Mouse (Mus musculus) forebrain, postnatal 0 days (tissue): ENCODE measurements around the gene Vps8. TPM values are rescaled to one million over a fixed set of nuclear protein-coding genes. Genes with fewer than 3 reads are reported as not detected.

ENCODE experiments used
- ATAC-seq: fragments of 200-750 bp; cut with Nextera tagmentation; 2 replicates; pipeline ENCODE4 v1.8.0; 2017; ENCODE audit warnings: mild to moderate bottlenecking, moderate library complexity
- DNase-seq: peaks from one replicate; pipeline ENCODE4 v3.0.0-alpha.2; 2015
- H3K27ac ChIP-seq: fragments of 300-500 bp; sonication (generic); 2 replicates; pipeline ENCODE4 v1.5.1; 2014; ENCODE audit warnings: low read depth, mild to moderate bottlenecking, antibody characterized with exemption, low read length, moderate library complexity, mixed read lengths
- H3K27me3 ChIP-seq: fragments of 300-500 bp; sonication (generic); 2 replicates; pipeline ENCODE4 v1.6.1; 2014; ENCODE audit warnings: mild to moderate bottlenecking, low read length, mixed read lengths; ENCODE audit not compliant: insufficient read depth
- H3K36me3 ChIP-seq: fragments of 300-500 bp; sonication (generic); 2 replicates; pipeline ENCODE4 v1.6.1; 2014; ENCODE audit warnings: mild to moderate bottlenecking, moderate library complexity; ENCODE audit not compliant: insufficient read depth
- H3K4me1 ChIP-seq: fragments of 300-500 bp; sonication (generic); 2 replicates; pipeline ENCODE4 v1.6.1; 2014; ENCODE audit warnings: antibody characterized with exemption; ENCODE audit not compliant: insufficient read depth
- H3K4me2 ChIP-seq: fragments of 300-500 bp; sonication (generic); 2 replicates; pipeline ENCODE4 v1.6.1; 2014; ENCODE audit warnings: low read depth, mild to moderate bottlenecking, moderate library complexity
- H3K4me3 ChIP-seq: fragments of 300-500 bp; sonication (generic); 2 replicates; pipeline ENCODE4 v1.5.1; 2014; ENCODE audit warnings: low read depth, low read length, mixed read lengths
- H3K9ac ChIP-seq: fragments of 300-500 bp; sonication (generic); 2 replicates; pipeline ENCODE4 v1.6.1; 2014; ENCODE audit warnings: mild to moderate bottlenecking
- H3K9me3 ChIP-seq: fragments of 300-500 bp; sonication (generic); 2 replicates; pipeline ENCODE4 v1.6.1; 2016; ENCODE audit warnings: low read length
- CTCF ChIP-seq: sonication (generic); IDR thresholded peaks from 2 replicates; pipeline ENCODE4 v1.5.1; 2016; ENCODE audit warnings: antibody characterized with exemption, control low read depth, low read depth
- WGBS: fragments of 180-500 bp; shearing (Covaris S2); extraction: QIAGEN DNeasy Blood & Tissue Kit; methylation state at CpG from one replicate; pipeline ENCODE4 v1.1.7; 2014; 5-methylcytosine and 5-hydroxymethylcytosine counted together
- polyA plus RNA-seq: library from polyadenylated mRNA; unstranded; fragments of >200 nt; fragmentation: Nextera tagmentation; extraction: Ambion mirVana; gene quantifications from 2 replicates; pipeline ENCODE4 v1.2.1, GENCODE M21; 2015
- total RNA-seq: library from RNA; depleted of rRNA; stranded (reverse); fragments of >200 nt; gene quantifications from 2 replicates; pipeline ENCODE4 v1.2.3, GENCODE M21; 2014

Vps8 gene
- total and polyA plus RNA-seq, 2 experiments from 2014 or later, result 24.2 to 35.9 TPM

- TF ChIP-seq CTCF, result no peak
- no peak for DNase-seq
- H3K4me1 ChIP-seq, result 0 out of 2 replicates have a peak, but pooled peaks cover 4% of the 10 kb centered on the region
- H3K9me3 ChIP-seq, result no peaks in the 10 kb centered on the region
- no peak overlapping the region for H3K4me3 ChIP-seq
- H3K9ac ChIP-seq, result no peak overlapping the region
- no peak overlapping the region for H3K4me2 ChIP-seq
- H3K36me3 ChIP-seq, result no peaks in the 10 kb centered on the region
- peak; percentile 51 for ATAC-seq
- 34% methylated on average over 4 of the region's 4 CpGs for WGBS
- H3K27ac ChIP-seq, result 0 out of 2 replicates have a peak overlapping the region, but pooled peaks have one; percentile 15
- H3K27me3 ChIP-seq, result no peaks in the 10 kb centered on the region
Measured at GRCm38 (mm10) chr16:21377605-21377968, 45.3 kb upstream of the Vps8 start.

- TF ChIP-seq CTCF, result no peak
- no peak for ATAC-seq
- H3K4me1 ChIP-seq, result 0 out of 2 replicates have a peak, but pooled peaks cover 4% of the 10 kb centered on the region
Measured at GRCm38 (mm10) chr16:21381469-21381868, 41.4 kb upstream of the Vps8 start.

DNA sequence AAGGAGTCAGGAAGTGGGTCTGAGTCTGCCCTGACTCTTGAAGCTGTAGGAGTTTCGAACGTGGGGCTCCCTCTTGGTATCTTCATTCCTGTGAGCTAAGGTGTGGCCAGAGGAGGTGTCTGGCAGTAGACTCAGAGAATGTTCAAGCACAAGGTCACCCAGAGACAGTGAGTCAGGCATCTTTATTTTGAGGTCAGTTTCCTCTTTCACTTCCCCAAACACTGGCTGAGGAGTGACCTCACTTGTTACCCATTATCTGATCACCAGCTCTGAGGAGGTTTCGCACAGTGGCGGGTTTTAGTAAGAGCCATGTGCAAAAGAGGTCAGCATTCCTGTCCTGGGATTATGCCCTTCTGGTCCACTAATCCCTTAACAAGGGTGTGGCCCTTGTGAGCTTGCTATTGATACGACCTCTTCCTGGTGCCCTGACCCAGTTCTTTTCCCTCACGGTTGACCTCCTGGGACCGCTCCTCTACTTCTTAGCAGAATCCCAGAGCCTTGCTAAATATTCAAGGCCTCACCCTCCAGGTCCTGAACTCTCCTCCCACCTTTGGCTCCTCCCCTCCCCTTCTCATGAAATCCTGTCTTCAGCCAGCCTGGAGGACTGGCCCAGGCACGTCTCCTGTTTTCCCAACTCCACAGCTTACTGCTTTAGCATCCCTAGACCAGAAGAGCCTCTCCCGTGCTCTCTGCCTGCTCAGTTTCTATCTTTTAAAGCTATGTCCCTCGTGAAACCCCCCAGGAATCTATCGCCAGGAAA is 40.6 kb upstream of the Vps8 start:
- H3K4me3 ChIP-seq, result no peak overlapping the region
- ATAC-seq, result no peak
- H3K36me3 ChIP-seq, result no peaks in the 10 kb centered on the region
- H3K9me3 ChIP-seq, result no peaks in the 10 kb centered on the region
- no peaks in the 10 kb centered on the region for H3K27me3 ChIP-seq
- H3K27ac ChIP-seq, result no peak overlapping the region
- TF ChIP-seq CTCF, result no peak
- H3K4me2 ChIP-seq, result no peak overlapping the region
- 43% methylated on average over 11 of the region's 11 CpGs for WGBS
- DNase-seq, result no peak
- no peak overlapping the region for H3K9ac ChIP-seq
- 0 out of 2 replicates have a peak, but pooled peaks cover 4% of the 10 kb centered on the region for H3K4me1 ChIP-seq

More at GRCm38 (mm10) chr16:21381469-21381868, 41.4 kb upstream of the Vps8 start:
- no peaks in the 10 kb centered on the region for H3K27me3 ChIP-seq
- H3K9me3 ChIP-seq, result no peaks in the 10 kb centered on the region
- DNase-seq, result no peak
- no peak overlapping the region for H3K27ac ChIP-seq
- no peak overlapping the region for H3K9ac ChIP-seq
- no peak overlapping the region for H3K4me3 ChIP-seq
- no peaks in the 10 kb centered on the region for H3K36me3 ChIP-seq
- no peak overlapping the region for H3K4me2 ChIP-seq
- WGBS, result 95% methylated on average over 1 of the region's 1 CpGs

DNA sequence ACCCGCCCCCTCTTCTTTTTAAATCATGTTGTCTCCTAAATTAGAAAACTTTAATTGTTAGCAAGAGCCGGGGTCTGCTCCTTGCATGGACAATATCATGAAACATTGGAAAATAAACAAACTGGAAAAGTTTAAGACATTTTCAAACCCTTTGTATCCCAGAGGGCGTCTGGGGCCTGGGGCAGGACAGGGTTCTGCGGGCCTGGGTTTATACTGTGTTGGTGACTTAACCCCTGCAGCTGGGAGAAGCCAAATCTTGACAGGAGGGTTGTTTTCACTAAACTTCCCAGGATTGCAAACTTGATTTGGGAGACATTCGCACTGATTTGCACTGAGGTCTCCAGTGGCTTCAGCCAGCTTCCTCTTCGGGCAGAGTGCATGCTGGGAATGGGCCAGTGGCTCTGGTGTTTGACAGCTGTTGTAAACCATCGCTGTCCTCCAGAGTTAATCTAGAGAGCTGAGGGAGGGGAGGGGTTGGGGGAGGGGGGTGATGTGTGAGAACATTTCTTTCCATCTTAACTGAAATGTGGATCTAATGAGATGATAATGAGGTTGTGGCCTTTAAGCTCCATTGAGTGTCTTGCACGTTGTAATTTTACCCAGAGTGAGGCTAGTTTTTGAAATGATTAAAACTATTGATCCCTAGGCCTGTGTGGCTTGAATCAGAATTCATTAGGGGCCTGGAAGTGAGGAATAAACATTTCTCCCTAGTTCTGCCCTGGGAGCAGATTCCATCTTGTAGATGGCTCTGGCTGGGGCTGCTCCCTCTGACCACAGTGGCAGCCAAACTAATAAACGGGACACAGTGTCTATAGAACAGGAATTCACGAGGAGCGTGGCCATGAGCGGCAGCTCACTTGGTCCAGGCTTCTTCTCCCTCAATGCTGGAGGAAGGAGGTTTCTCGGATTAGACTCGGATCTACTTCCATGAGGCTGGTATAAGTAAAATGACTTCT is 36.7 kb upstream of the Vps8 start:
- no peak overlapping the region for H3K9ac ChIP-seq
- DNase-seq (no peak), ATAC-seq (no peak)
- no peaks in the 10 kb centered on the region for H3K4me1 ChIP-seq
- no peak overlapping the region for H3K4me3 ChIP-seq
- H3K4me2 ChIP-seq, result no peak overlapping the region
- H3K36me3 ChIP-seq, result no peaks in the 10 kb centered on the region
- no peak overlapping the region for H3K27ac ChIP-seq
- 57% methylated on average over 14 of the region's 14 CpGs for WGBS
- H3K27me3 ChIP-seq, result no peaks in the 10 kb centered on the region
- no peak for TF ChIP-seq CTCF
- no peaks in the 10 kb centered on the region for H3K9me3 ChIP-seq

DNA sequence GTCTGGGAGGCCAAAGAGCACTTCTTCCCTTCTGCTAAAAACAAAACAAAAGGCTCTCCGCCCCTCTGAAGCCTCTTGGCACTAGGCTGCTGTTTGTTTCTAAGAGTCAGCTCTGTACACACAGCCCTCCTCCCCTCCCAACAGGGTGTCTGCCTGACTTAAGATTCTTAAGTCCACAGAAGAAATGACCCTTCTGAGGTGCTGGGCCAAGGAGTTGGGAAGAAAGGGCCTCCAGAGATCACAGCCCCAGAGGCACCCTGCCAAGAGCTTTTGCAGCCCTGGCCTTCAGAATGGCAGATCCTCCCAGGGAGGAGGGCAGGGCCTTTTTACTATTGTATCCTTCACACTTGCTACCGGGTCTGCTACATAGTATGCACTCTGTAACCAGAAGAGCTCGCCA is 33.6 kb upstream of the Vps8 start:
- H3K4me3 ChIP-seq, result no peak overlapping the region
- ATAC-seq (no peak), DNase-seq (no peak)
- no peak overlapping the region for H3K4me2 ChIP-seq
- H3K4me1 ChIP-seq, result no peaks in the 10 kb centered on the region
- no peak for TF ChIP-seq CTCF
- WGBS, result 29% methylated on average over 3 of the region's 3 CpGs
- H3K9me3 ChIP-seq, result no peaks in the 10 kb centered on the region
- no peak overlapping the region for H3K27ac ChIP-seq
- H3K27me3 ChIP-seq, result no peaks in the 10 kb centered on the region; the same call in 1 of the 2 replicates
- no peaks in the 10 kb centered on the region for H3K36me3 ChIP-seq
- H3K9ac ChIP-seq, result no peak overlapping the region

- Histone ChIP-seq H3K4me1 (no peaks in the 10 kb centered on the region), H3K9ac (no peak overlapping the region), H3K27ac (no peak overlapping the region), H3K4me2 (no peak overlapping the region), H3K4me3 (no peak overlapping the region), H3K27me3 (no peaks in the 10 kb centered on the region; the same call in 1 of the 2 replicates), H3K9me3 (no peaks in the 10 kb centered on the region), H3K36me3 (no peaks in the 10 kb centered on the region)
- WGBS, result 27% methylated on average over 5 of the region's 5 CpGs
- ATAC-seq, result no peak
- DNase-seq, result no peak
- TF ChIP-seq CTCF, result no peak
Measured at GRCm38 (mm10) chr16:21390744-21391143, 32.2 kb upstream of the Vps8 start.
